ENCODE assay signal across 19 mouse cellular contexts in the genomic region with DNA sequence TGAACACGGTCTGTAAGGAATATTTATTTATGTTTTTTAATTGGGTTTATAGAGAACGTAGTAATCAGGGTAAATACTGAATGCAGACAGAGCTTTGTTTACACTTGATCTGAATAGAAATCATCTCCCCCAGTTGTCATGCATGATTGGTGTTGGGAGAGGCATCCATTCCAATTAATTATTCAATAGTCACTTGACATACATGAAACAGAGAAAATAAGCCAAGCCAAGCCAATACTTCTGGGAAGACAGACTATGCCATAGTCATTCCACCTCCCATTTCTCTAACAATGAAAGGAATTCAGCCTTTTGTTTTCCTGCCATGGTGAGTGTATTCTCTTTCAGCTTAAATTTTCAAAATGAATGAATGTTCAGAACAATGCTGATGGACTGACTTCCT. TPM values are rescaled to one million over a fixed set of nuclear protein-coding genes. Genes with fewer than 3 reads are reported as not detected.
DNase-seq lines count a peak whose midpoint lies in the region; ATAC-seq and TF ChIP-seq lines count a peak whose summit lies in the region.
"Had no signal": no experiment of that assay in that cellular context is flagged by ENCODE, and none has a peak within 500 bp of the region (broad histone marks: within the 10 kb centered on the region; RNA-seq: fewer than 3 reads in every experiment).

No protein-coding gene starts in this region.

- no peak for TF ChIP-seq CTCF in cortical plate, adult 2 months (IDR thresholded peaks at IDR 0.05; ENCODE audit: extremely low read depth, insufficient read depth, low read length)
- TF ChIP-seq CTCF in hindbrain, postnatal 0 days (IDR thresholded peaks at IDR 0.05; ENCODE audit: low read depth) = no peak
- TF ChIP-seq CTCF in lung, adult 2 months (IDR thresholded peaks at IDR 0.05; ENCODE audit: insufficient read depth, low read length) = no peak

- no peak overlapping the region for H3K27ac ChIP-seq in forebrain, embryonic 15.5 days (replicated peaks)
- no peak overlapping the region for H3K27ac ChIP-seq in forebrain, embryonic 11.5 days (ENCODE audit: low read depth, low read length)
- no peak overlapping the region for H3K27ac ChIP-seq in cortical plate, adult 2 months (ENCODE audit: insufficient read depth, low read length)
- no peak overlapping the region for H3K27ac ChIP-seq in hindbrain, postnatal 0 days
- 0 out of 2 replicates have a peak overlapping the region, but pooled peaks have one; percentile 13 for H3K27ac ChIP-seq in neural tube, embryonic 15.5 days (replicated peaks)
- H3K27ac ChIP-seq: heart, embryonic 15.5 days; kidney, postnatal 0 days; limb, embryonic 15.5 days had no signal

- 46% methylated on average over 2 of the region's 2 CpGs for WGBS in forebrain, embryonic 15.5 days
- WGBS in forebrain, embryonic 11.5 days = 74% methylated on average over 2 of the region's 2 CpGs
- WGBS in hindbrain, postnatal 0 days = 31% methylated on average over 2 of the region's 2 CpGs
- WGBS in neural tube, embryonic 15.5 days = 53% methylated on average over 2 of the region's 2 CpGs
- WGBS in lung, adult 2 months = 78% methylated on average over 2 of the region's 2 CpGs

- H3K4me3 ChIP-seq in forebrain, embryonic 15.5 days = peak overlapping the region; percentile 3; the same call in 1 of the 2 replicates
- H3K4me3 ChIP-seq in forebrain, embryonic 11.5 days (ENCODE audit: low read depth, low read length) = no peak overlapping the region
- H3K4me3 ChIP-seq in cortical plate, adult 2 months (ENCODE audit: insufficient read depth, low read length) = peak overlapping the region; percentile 23; the same call in 1 of the 2 replicates
- H3K4me3 ChIP-seq in hindbrain, postnatal 0 days (ENCODE audit: low read length) = peak overlapping the region; percentile 24
- H3K4me3 ChIP-seq in neural tube, embryonic 15.5 days (replicated peaks) = peak overlapping the region; percentile 19; the same call in 1 of the 2 replicates
- no peak overlapping the region for H3K4me3 ChIP-seq in lung, adult 2 months (replicated peaks; ENCODE audit: extremely low read depth, low read depth, low read length)
- H3K4me3 ChIP-seq: heart, embryonic 15.5 days; limb, embryonic 15.5 days had no signal

- no peak overlapping the region for H3K9ac ChIP-seq in forebrain, embryonic 15.5 days (replicated peaks)
- H3K9ac ChIP-seq in forebrain, embryonic 11.5 days (ENCODE audit: low read length) = no peak overlapping the region
- H3K9ac ChIP-seq in hindbrain, postnatal 0 days (replicated peaks; ENCODE audit: low read length) = no peak overlapping the region
- H3K9ac ChIP-seq in neural tube, embryonic 15.5 days (replicated peaks) = no peak overlapping the region
- H3K9ac ChIP-seq: heart, embryonic 15.5 days; limb, embryonic 15.5 days; liver, postnatal 0 days had no signal

- TF ChIP-seq POLR2A in cortical plate, adult 2 months (IDR thresholded peaks at IDR 0.05; ENCODE audit: extremely low read depth, insufficient read depth, low read length) = no peak
- TF ChIP-seq POLR2A in lung, adult 2 months (IDR thresholded peaks at IDR 0.05; ENCODE audit: borderline replicate concordance, extremely low read depth, low read depth, low read length) = no peak

- H3K9me3 ChIP-seq in forebrain, embryonic 15.5 days = peaks cover 9% of the 10 kb centered on the region; the same call in 1 of the 2 replicates
- peaks cover 8% of the 10 kb centered on the region; the same call in 1 of the 2 replicates for H3K9me3 ChIP-seq in forebrain, embryonic 11.5 days (ENCODE audit: control insufficient read depth, low read length)
- H3K9me3 ChIP-seq in hindbrain, postnatal 0 days (ENCODE audit: low read length) = peaks cover 9% of the 10 kb centered on the region; the same call in 1 of the 2 replicates
- H3K9me3 ChIP-seq in neural tube, embryonic 15.5 days (replicated peaks) = peaks cover 5% of the 10 kb centered on the region
- H3K9me3 ChIP-seq: heart, embryonic 15.5 days had no signal

- DNase-seq in forebrain, embryonic 11.5 days (ENCODE audit: low spot score) = no peak
- DNase-seq in hindbrain, postnatal 0 days (ENCODE audit: low spot score) = no peak
- no peak for DNase-seq in lung, adult 2 months
- DNase-seq: adrenal gland, postnatal 10 days; B cell, adult 2 months; cerebellum, adult 9-11 months; layer of hippocampus, adult 9-11 months; liver, postnatal 0 days; lung, postnatal 4 days; right cerebral cortex, postnatal 25 days; thymus, postnatal 36 days had no signal

- no peak for ATAC-seq in forebrain, embryonic 15.5 days (replicated peaks)
- ATAC-seq in forebrain, embryonic 11.5 days (replicated peaks; ENCODE audit: low FRiP score) = no peak
- no peak for ATAC-seq in hindbrain, postnatal 0 days
- ATAC-seq in neural tube, embryonic 15.5 days (ENCODE audit: low FRiP score) = no peak
- no peak for ATAC-seq in frontal cortex, adult (ENCODE audit: low TSS enrichment)
- ATAC-seq: inflammation-experienced regulatory T-cells, adult 6 months; liver, postnatal 0 days had no signal

- no peaks in the 10 kb centered on the region for H3K27me3 ChIP-seq in forebrain, embryonic 15.5 days
- H3K27me3 ChIP-seq in forebrain, embryonic 11.5 days (ENCODE audit: control insufficient read depth, insufficient read depth, low read length) = no peaks in the 10 kb centered on the region
- H3K27me3 ChIP-seq in hindbrain, postnatal 0 days (ENCODE audit: insufficient read depth, low read length) = no peaks in the 10 kb centered on the region
- H3K27me3 ChIP-seq in neural tube, embryonic 15.5 days (replicated peaks) = no peaks in the 10 kb centered on the region
- H3K27me3 ChIP-seq: limb, embryonic 15.5 days had no signal

- H3K36me3 ChIP-seq in forebrain, embryonic 15.5 days = peaks cover 19% of the 10 kb centered on the region
- H3K36me3 ChIP-seq in forebrain, embryonic 11.5 days (ENCODE audit: control insufficient read depth, insufficient read depth, low read length) = no peaks in the 10 kb centered on the region
- H3K36me3 ChIP-seq in hindbrain, postnatal 0 days (ENCODE audit: insufficient read depth, low read length) = peaks cover 14% of the 10 kb centered on the region; the same call in 1 of the 2 replicates
- H3K36me3 ChIP-seq in neural tube, embryonic 15.5 days = peaks cover 20% of the 10 kb centered on the region
- H3K36me3 ChIP-seq: heart, embryonic 15.5 days; limb, embryonic 15.5 days had no signal

- H3K4me2 ChIP-seq in forebrain, embryonic 15.5 days (replicated peaks) = peak overlapping the region; percentile 26
- no peak overlapping the region for H3K4me2 ChIP-seq in forebrain, embryonic 11.5 days (ENCODE audit: low read depth, low read length, severe bottlenecking)
- H3K4me2 ChIP-seq in hindbrain, postnatal 0 days (ENCODE audit: low read depth, low read length) = peak overlapping the region; percentile 53
- peak overlapping the region; percentile 49 for H3K4me2 ChIP-seq in neural tube, embryonic 15.5 days
- H3K4me2 ChIP-seq: heart, embryonic 15.5 days; limb, embryonic 15.5 days had no signal

- peaks cover 4% of the 10 kb centered on the region; the same call in 1 of the 2 replicates for H3K4me1 ChIP-seq in forebrain, embryonic 15.5 days
- no peaks in the 10 kb centered on the region for H3K4me1 ChIP-seq in forebrain, embryonic 11.5 days (replicated peaks; ENCODE audit: control insufficient read depth, insufficient read depth, low read length)
- peaks cover 4% of the 10 kb centered on the region for H3K4me1 ChIP-seq in cortical plate, adult 2 months (ENCODE audit: control insufficient read depth, insufficient read depth, low read length)
- H3K4me1 ChIP-seq in hindbrain, postnatal 0 days (ENCODE audit: insufficient read depth, low read length) = peaks cover 6% of the 10 kb centered on the region; the same call in 1 of the 2 replicates
- peaks cover 26% of the 10 kb centered on the region for H3K4me1 ChIP-seq in neural tube, embryonic 15.5 days
- H3K4me1 ChIP-seq in lung, adult 2 months (ENCODE audit: control insufficient read depth, insufficient read depth, low read length) = no peaks in the 10 kb centered on the region
- H3K4me1 ChIP-seq: heart, embryonic 15.5 days; limb, embryonic 15.5 days had no signal

RNA-seq across cellular contexts. Expression of a gene that starts 7.5 kb away (rescaled TPM):
- 158 and 161 TPM in 2 replicates for polyA plus RNA-seq in forebrain, embryonic 15.5 days (2015; fragmentation: Nextera tagmentation; extraction: Ambion mirVana)
- polyA plus RNA-seq in forebrain, embryonic 11.5 days (2014; fragmentation: Nextera tagmentation; extraction: Ambion mirVana) = 12.4 and 13.7 TPM in 2 replicates
- polyA plus RNA-seq in cortical plate, adult 2 months (2012; rRNA removed) = 244 and 266 TPM in 2 replicates
- total RNA-seq in hindbrain, postnatal 0 days (2014; rRNA removed) = 487 and 584 TPM in 2 replicates
- polyA plus RNA-seq in hindbrain, postnatal 0 days (2015; fragmentation: Nextera tagmentation; extraction: Ambion mirVana) = 198 and 217 TPM in 2 replicates
- polyA plus RNA-seq in neural tube, embryonic 15.5 days (2015; fragmentation: Nextera tagmentation; extraction: Ambion mirVana) = 222 and 245 TPM in 2 replicates
- polyA plus RNA-seq in lung, adult 2 months (2012; rRNA removed) = 2.4 and 2.7 TPM in 2 replicates

Comparison
In these comparisons a context has a peak if more than half of its experiments do, and no peak if none do; other contexts are left out.
1. H3K4me3 ChIP-seq: peak in forebrain, embryonic 15.5 days (single experiment), cortical plate, adult 2 months (single experiment), hindbrain, postnatal 0 days (single experiment) and neural tube, embryonic 15.5 days (single experiment); none in forebrain, embryonic 11.5 days (single experiment) and lung, adult 2 months (single experiment).
2. RNA of a gene that starts 7.5 kb away (polyA plus RNA-seq): 222 to 245 TPM in neural tube, embryonic 15.5 days, 244 to 266 TPM in cortical plate, adult 2 months, 198 to 217 TPM in hindbrain, postnatal 0 days and 158 to 161 TPM in forebrain, embryonic 15.5 days; 12.4 to 13.7 TPM in forebrain, embryonic 11.5 days and 2.4 to 2.7 TPM in lung, adult 2 months; every median in the first group is over 10 times any median in the second.